Comparison of ENCODE assay signal across 8 mouse cellular contexts in the genomic region with DNA sequence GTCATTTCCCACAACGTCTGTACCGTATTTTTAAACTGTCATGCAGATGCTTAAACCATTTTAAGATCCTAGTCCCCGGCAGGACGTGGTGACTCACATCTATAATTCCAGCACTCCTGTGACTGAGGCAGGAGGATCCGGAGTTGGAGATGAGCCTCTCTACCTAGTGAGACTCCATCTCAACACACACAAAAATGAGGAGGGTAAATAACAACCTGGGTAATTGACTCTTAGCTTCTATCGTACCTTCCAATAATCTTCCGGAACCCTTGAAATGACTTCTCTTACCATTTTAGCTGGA. TPM values are rescaled to one million over a fixed set of nuclear protein-coding genes. Genes with fewer than 3 reads are reported as not detected.
DNase-seq lines count a peak whose midpoint lies in the region; ATAC-seq and TF ChIP-seq lines count a peak whose summit lies in the region.

No protein-coding gene starts in this region.

- H3K9me3 ChIP-seq in heart, embryonic 12.5 days (replicated peaks) = no peaks in the 10 kb centered on the region
- H3K9me3 ChIP-seq in CH12.LX (replicated peaks; ENCODE audit: low read length) = peaks cover 3% of the 10 kb centered on the region
- H3K9me3 ChIP-seq in forebrain, embryonic 16.5 days (ENCODE audit: control insufficient read depth, low read length) = no peaks in the 10 kb centered on the region
- no peaks in the 10 kb centered on the region for H3K9me3 ChIP-seq in liver, embryonic 14.5 days (ENCODE audit: control insufficient read depth, low read length)

- no peak for TF ChIP-seq EP300 in CH12.LX (IDR thresholded peaks at IDR 0.05; ENCODE audit: low read length)
- no peak for TF ChIP-seq EP300 in liver, embryonic 14.5 days (IDR thresholded peaks at IDR 0.05; ENCODE audit: low read depth)

- no peaks in the 10 kb centered on the region for H3K36me3 ChIP-seq in heart, embryonic 12.5 days
- no peaks in the 10 kb centered on the region for H3K36me3 ChIP-seq in CH12.LX (replicated peaks in 1 of 2; ENCODE audit: control insufficient read depth in 1 of 2, insufficient read depth in 1 of 2, low read length in 1 of 2)
- no peaks in the 10 kb centered on the region for H3K36me3 ChIP-seq in forebrain, embryonic 16.5 days (ENCODE audit: control insufficient read depth, insufficient read depth)
- H3K36me3 ChIP-seq in liver, embryonic 14.5 days (replicated peaks; ENCODE audit: control insufficient read depth, insufficient read depth, low read depth) = no peaks in the 10 kb centered on the region

- no peak for TF ChIP-seq CTCF in CH12.LX (conservative IDR thresholded peaks at IDR 0.05 in 1 of 2, IDR thresholded peaks at IDR 0.05 in 1 of 2; ENCODE audit: low read depth in 2 of 2, low read length in 2 of 2)
- TF ChIP-seq CTCF in liver, embryonic 14.5 days (IDR thresholded peaks at IDR 0.05; ENCODE audit: low read depth) = no peak

- H3K9ac ChIP-seq in heart, embryonic 12.5 days = peak overlapping the region; percentile 93
- H3K9ac ChIP-seq in CH12.LX (ENCODE audit: insufficient read depth, low read depth) = peak overlapping the region; percentile 57
- H3K9ac ChIP-seq in forebrain, embryonic 16.5 days (replicated peaks; ENCODE audit: low read depth, low read length) = peak overlapping the region; percentile 81
- H3K9ac ChIP-seq in liver, embryonic 14.5 days (replicated peaks) = no peak overlapping the region

- TF ChIP-seq RAD21 in CH12.LX (IDR thresholded peaks at IDR 0.05; ENCODE audit: low read depth, low read length) = no peak

- no peak for TF ChIP-seq POLR2A in CH12.LX (IDR thresholded peaks at IDR 0.05; ENCODE audit: low read depth, low read length)

- H3K4me1 ChIP-seq in heart, embryonic 12.5 days (replicated peaks) = no peaks in the 10 kb centered on the region
- peaks cover 0 to 13% of the 10 kb centered on the region in 2 experiments; a peak in 2 of 4 replicates for H3K4me1 ChIP-seq in CH12.LX (ENCODE audit: control insufficient read depth in 1 of 2, insufficient read depth in 2 of 2)
- peaks cover 5% of the 10 kb centered on the region; the same call in 1 of the 2 replicates for H3K4me1 ChIP-seq in forebrain, embryonic 16.5 days (replicated peaks; ENCODE audit: control insufficient read depth, insufficient read depth, low read length)
- H3K4me1 ChIP-seq in liver, embryonic 14.5 days (replicated peaks; ENCODE audit: control insufficient read depth in 2 of 2, insufficient read depth in 2 of 2, low read length in 1 of 2) = no peaks in the 10 kb centered on the region

- intact Hi-C loops in heart, postnatal 14 days (cut with DNase I) = loop anchor here (2.0 to 5.0 kb wide), 3 partner anchors 17 to 155 kb away; partner anchors contain the start of gene Sinhcaf

- WGBS in heart, embryonic 12.5 days = 15% methylated on average over 7 of the region's 7 CpGs
- WGBS in forebrain, embryonic 16.5 days = 9% methylated on average over 7 of the region's 7 CpGs
- 9% methylated on average over 7 of the region's 7 CpGs for WGBS in liver, embryonic 14.5 days (ENCODE audit: insufficient replicate concordance)

- peak overlapping the region; percentile 90 for H3K4me3 ChIP-seq in heart, embryonic 12.5 days
- H3K4me3 ChIP-seq in CH12.LX (replicated peaks in 1 of 3; ENCODE audit: low read depth in 2 of 3, low read length in 2 of 3, poor library complexity in 1 of 3) = peak overlapping the region; percentile 72 to 77 (median 75)
- peak overlapping the region; percentile 76 for H3K4me3 ChIP-seq in forebrain, embryonic 16.5 days (replicated peaks; ENCODE audit: low read length)
- peak overlapping the region; percentile 52 to 60 for H3K4me3 ChIP-seq in liver, embryonic 14.5 days (ENCODE audit: insufficient read depth in 1 of 2, low read depth in 2 of 2, low read length in 2 of 2)

- no peaks in the 10 kb centered on the region for H3K27me3 ChIP-seq in heart, embryonic 12.5 days (replicated peaks)
- H3K27me3 ChIP-seq in CH12.LX (replicated peaks) = peaks cover 30% of the 10 kb centered on the region
- no peaks in the 10 kb centered on the region for H3K27me3 ChIP-seq in forebrain, embryonic 16.5 days (replicated peaks; ENCODE audit: control insufficient read depth, insufficient read depth, low read length)
- H3K27me3 ChIP-seq in liver, embryonic 14.5 days (ENCODE audit: control insufficient read depth, insufficient read depth, low read length) = peaks cover 25% of the 10 kb centered on the region

- H3K79me2 ChIP-seq in CH12.LX (replicated peaks; ENCODE audit: control insufficient read depth, extremely low read depth, insufficient read depth, poor library complexity, severe bottlenecking) = peaks cover 14% of the 10 kb centered on the region; the same call in 1 of the 2 replicates

- no peak for DNase-seq in heart, postnatal 14 days
- DNase-seq in CH12.LX (ENCODE audit: extremely low read depth) = no peak
- DNase-seq in liver, embryonic 14.5 days (ENCODE audit: low read depth in 3 of 3, low spot score in 3 of 3) = no peak
- DNase-seq in urinary bladder, adult 2 months (ENCODE audit: low spot score) = no peak
- no peak for DNase-seq in urinary bladder, postnatal 14 days (ENCODE audit: low spot score)
- no peak for DNase-seq in left cerebral cortex, adult 18-20 months (ENCODE audit: low spot score in 2 of 2)

- ATAC-seq in heart, embryonic 12.5 days (ENCODE audit: insufficient number of reproducible peaks, low FRiP score) = no peak
- no peak for ATAC-seq in forebrain, embryonic 16.5 days
- peak; percentile 36; the same call in 1 of the 2 replicates for ATAC-seq in liver, embryonic 14.5 days (ENCODE audit: insufficient read depth)

- H3K27ac ChIP-seq in heart, embryonic 12.5 days (ENCODE audit: poor library complexity, severe bottlenecking) = peak overlapping the region; percentile 97
- no peak overlapping the region for H3K27ac ChIP-seq in CH12.LX (ENCODE audit: insufficient read depth, low read depth)
- H3K27ac ChIP-seq in forebrain, embryonic 16.5 days (ENCODE audit: low read length) = peak overlapping the region; percentile 94
- H3K27ac ChIP-seq in liver, embryonic 14.5 days = no peak overlapping the region

- in situ Hi-C loops in CH12.LX (cut with MboI; ENCODE audit: low pct_ligation_motif_present, low pct_unique_long_range_greater_than_20kb, low sequenced_read_pairs) = loop anchor here (25.0 kb wide), 1 partner anchor 165 kb away; the partner anchor contains the start of gene Sinhcaf

- dilution Hi-C loops in CH12.LX (cut with MboI; ENCODE audit: extremely low pct_ligation_motif_present, extremely low pct_unique_long_range_greater_than_20kb, low sequenced_read_pairs) = no loop called here

- H3K4me2 ChIP-seq in heart, embryonic 12.5 days = peak overlapping the region; percentile 77
- peak overlapping the region; percentile 54 for H3K4me2 ChIP-seq in CH12.LX (ENCODE audit: insufficient read depth, low read depth, poor library complexity, severe bottlenecking)
- peak overlapping the region; percentile 58 for H3K4me2 ChIP-seq in forebrain, embryonic 16.5 days (ENCODE audit: low read length)
- peak overlapping the region; percentile 51 for H3K4me2 ChIP-seq in liver, embryonic 14.5 days (ENCODE audit: low read depth)

TF ChIP-seq in CH12.LX, 34 proteins besides CTCF, POLR2A, EP300 and RAD21:
- TF ChIP-seq NELFE (IDR thresholded peaks at IDR 0.05; ENCODE audit: low read depth, low read length) (no peak), MXI1 (IDR thresholded peaks at IDR 0.05; ENCODE audit: low read depth, low read length) (0 out of 2 replicates have a peak, but pooled peaks have one; percentile 5)

RNA-seq across cellular contexts. Expression of gene Dennd5b, which starts 0.4 kb away (rescaled TPM):
- polyA plus RNA-seq in heart, embryonic 12.5 days (2016; fragmentation: Nextera tagmentation; extraction: Ambion mirVana) = 10.3 and 10.9 TPM in 2 replicates
- 10 to 100 TPM; 20.5 to 23.3 TPM for total RNA-seq in heart, postnatal 14 days (2021)
- total RNA-seq in CH12.LX (2012; rRNA removed) (3.1 and 5.4 TPM in 2 replicates), CH12.LX (2014; rRNA removed) (1.4 and 1.6 TPM in 2 replicates)
- 1.3 and 2.2 TPM in 2 replicates for polyA plus RNA-seq in CH12.LX (2012; ENCODE audit: insufficient read length, low read depth)
- polyA plus RNA-seq in forebrain, embryonic 16.5 days (2015; fragmentation: Nextera tagmentation; extraction: Ambion mirVana) = 14.2 and 15.2 TPM in 2 replicates
- 1.8 and 2.3 TPM in 2 replicates for polyA plus RNA-seq in liver, embryonic 14.5 days (2012; rRNA removed)
- polyA plus RNA-seq in liver, embryonic 14.5 days (2014; fragmentation: Nextera tagmentation; extraction: Ambion mirVana) = 3.1 and 3.3 TPM in 2 replicates
- polyA plus RNA-seq in urinary bladder, adult 2 months (2012; rRNA removed) = 5.1 and 6.7 TPM in 2 replicates
- 10 to 100 TPM; 61.8 to 62.2 TPM for total RNA-seq in left cerebral cortex, adult 18-20 months (2021)

RNA-seq across cellular contexts. Expression of gene Gm10203, which starts 28.1 kb away (rescaled TPM):
- not detected in 2 replicates for polyA plus RNA-seq in heart, embryonic 12.5 days (2016; fragmentation: Nextera tagmentation; extraction: Ambion mirVana)
- not detected for total RNA-seq in heart, postnatal 14 days (2021)
- not detected in 2 replicates for total RNA-seq in CH12.LX (2012; rRNA removed)
- not detected in 2 replicates for total RNA-seq in CH12.LX (2014; rRNA removed)
- polyA plus RNA-seq in CH12.LX (2012; ENCODE audit: insufficient read length, low read depth) = not detected in 2 replicates
- not detected in 2 replicates for polyA plus RNA-seq in forebrain, embryonic 16.5 days (2015; fragmentation: Nextera tagmentation; extraction: Ambion mirVana)
- not detected in 2 replicates for polyA plus RNA-seq in liver, embryonic 14.5 days (2012; rRNA removed)
- polyA plus RNA-seq in liver, embryonic 14.5 days (2014; fragmentation: Nextera tagmentation; extraction: Ambion mirVana) = not detected in 2 replicates
- polyA plus RNA-seq in urinary bladder, adult 2 months (2012; rRNA removed) = not detected in 2 replicates
- not detected for total RNA-seq in left cerebral cortex, adult 18-20 months (2021)

RNA-seq across cellular contexts. Expression of gene Etfbkmt, which starts 37.8 kb away (rescaled TPM):
- polyA plus RNA-seq in heart, embryonic 12.5 days (2016; fragmentation: Nextera tagmentation; extraction: Ambion mirVana) = 15.6 and 17.4 TPM in 2 replicates
- total RNA-seq in heart, postnatal 14 days (2021) = 10 to 100 TPM; 31.2 to 31.9 TPM
- 5.6 and 7.8 TPM in 2 replicates for total RNA-seq in CH12.LX (2012; rRNA removed)
- 17.3 and 18.9 TPM in 2 replicates for total RNA-seq in CH12.LX (2014; rRNA removed)
- 9.3 and 12.4 TPM in 2 replicates for polyA plus RNA-seq in CH12.LX (2012; ENCODE audit: insufficient read length, low read depth)
- 7.4 and 7.8 TPM in 2 replicates for polyA plus RNA-seq in forebrain, embryonic 16.5 days (2015; fragmentation: Nextera tagmentation; extraction: Ambion mirVana)
- polyA plus RNA-seq in liver, embryonic 14.5 days (2012; rRNA removed) = 6.0 and 7.8 TPM in 2 replicates
- 10.7 and 11.6 TPM in 2 replicates for polyA plus RNA-seq in liver, embryonic 14.5 days (2014; fragmentation: Nextera tagmentation; extraction: Ambion mirVana)
- 54.1 and 67.1 TPM in 2 replicates for polyA plus RNA-seq in urinary bladder, adult 2 months (2012; rRNA removed)
- total RNA-seq in left cerebral cortex, adult 18-20 months (2021) = 1 to 10 TPM; 1.5 to 3.6 TPM

Comparison
In these comparisons a context has a peak if more than half of its experiments do, and no peak if none do; other contexts are left out.
1. H3K27ac ChIP-seq: peak in heart, embryonic 12.5 days (single experiment) and forebrain, embryonic 16.5 days (single experiment); none in CH12.LX (single experiment) and liver, embryonic 14.5 days (single experiment).
2. Peak in every context shown above with its lines, with median percentiles within 50 percentile points of each other: H3K4me2 ChIP-seq and H3K4me3 ChIP-seq.